Mouse (Mus musculus) gastrocnemius, postnatal 14 days (tissue): ENCODE data around the gene Cdc42bpa. TPM values are rescaled to one million over a fixed set of nuclear protein-coding genes. Genes with fewer than 3 reads are reported as not detected.
"Not testable (repeated sequence)": the region's sequence is repeated elsewhere in the genome, so short reads cannot be mapped to it uniquely, and the experiment has no call there.

Source experiments
- DNase-seq: peaks from one replicate; pipeline ENCODE4 v3.0.0; 2021; ENCODE audit warnings: mixed read lengths
- intact Hi-C: fragments of 180-260 bp; cut with DNase I; formaldehyde crosslinking; loops from one replicate; pipeline ENCODE4 v1.15.1; 2025; ENCODE audit warnings: low total_unique reads
- total RNA-seq, 2 experiments: library from RNA; stranded (reverse); gene quantifications; 2 replicates each; pipeline ENCODE4 v1.2.3; 2021

The Cdc42bpa gene
- total RNA-seq, 2 experiments from 2014 or later = 26.5 to 27.3 TPM

DNA sequence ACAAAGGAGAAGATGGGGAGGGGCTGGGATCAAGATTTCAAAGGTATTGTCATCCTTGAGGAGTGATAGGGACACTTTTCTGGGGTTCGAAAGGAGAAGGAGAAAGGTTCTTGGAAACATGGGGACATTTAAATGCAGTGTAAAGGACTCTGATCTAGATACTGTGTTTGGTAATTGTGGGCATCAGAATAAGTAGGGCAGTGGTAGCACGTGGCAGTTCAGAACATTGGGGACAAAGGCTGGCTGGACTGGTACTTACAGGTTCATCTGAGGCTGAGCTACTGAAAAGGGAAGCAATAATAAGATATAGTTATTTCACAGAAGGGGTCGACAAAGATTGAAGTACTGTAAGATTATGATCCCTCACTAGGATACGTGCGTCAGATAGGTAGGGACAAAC, 63.2 kb downstream of the Cdc42bpa start:
- intact Hi-C loops = no loop called here
- no peak for DNase-seq

DNA sequence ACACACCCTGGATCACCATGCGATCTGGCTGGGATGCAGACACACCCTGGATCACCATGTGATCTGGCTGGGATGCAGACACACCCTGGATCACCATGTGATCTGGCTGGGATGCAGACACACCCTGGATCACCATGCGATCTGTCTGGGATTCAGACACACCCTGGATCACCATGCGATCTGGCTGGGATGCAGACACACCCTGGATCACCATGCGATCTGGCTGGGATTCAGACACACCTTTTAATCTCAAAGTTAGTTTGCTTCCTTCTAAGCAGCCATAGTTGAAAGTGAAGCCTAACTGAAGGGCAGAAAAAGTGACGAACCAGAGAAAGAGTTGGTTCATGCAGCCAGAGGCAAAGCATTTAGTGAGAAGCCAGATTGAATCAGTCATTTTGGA, 69.6 kb downstream of the Cdc42bpa start:
- DNase-seq, intact Hi-C loops: not testable (repeated sequence)

DNA sequence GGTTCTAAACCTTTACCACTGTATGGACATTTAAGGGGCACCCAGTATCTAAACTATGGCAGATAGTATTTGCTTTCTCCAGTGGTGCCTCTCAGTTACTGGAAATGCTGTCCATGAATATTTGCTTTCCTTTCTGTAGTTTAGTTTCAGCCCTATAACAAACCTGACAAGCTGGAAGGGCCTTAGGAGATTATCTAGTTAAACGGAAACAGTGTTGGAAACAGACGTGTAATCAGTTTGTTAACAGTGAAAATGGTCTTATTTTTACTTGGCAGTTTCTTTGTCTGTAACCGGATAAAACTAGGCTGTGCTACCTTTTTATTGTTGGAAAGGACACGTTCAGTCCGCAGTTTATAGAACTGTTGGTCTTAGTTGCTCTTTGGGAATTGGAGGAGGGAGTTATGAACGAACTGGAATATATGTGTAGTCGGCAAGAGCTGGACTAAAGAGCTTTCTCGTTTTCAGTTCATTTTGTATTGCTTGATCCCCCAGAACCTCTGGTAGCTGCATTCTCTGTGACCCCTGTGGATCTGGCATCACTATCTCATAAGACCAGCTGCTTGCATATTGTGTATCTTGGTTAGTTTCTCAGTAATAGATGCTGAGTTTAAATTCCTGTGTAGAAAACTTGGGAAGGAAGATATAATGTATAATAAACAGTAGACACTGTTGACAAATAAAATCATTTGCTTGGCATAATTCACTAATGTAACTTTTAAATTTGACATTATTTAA, 70.5 kb downstream of the Cdc42bpa start:
- intact Hi-C loops = no loop called here
- DNase-seq = no peak

DNA sequence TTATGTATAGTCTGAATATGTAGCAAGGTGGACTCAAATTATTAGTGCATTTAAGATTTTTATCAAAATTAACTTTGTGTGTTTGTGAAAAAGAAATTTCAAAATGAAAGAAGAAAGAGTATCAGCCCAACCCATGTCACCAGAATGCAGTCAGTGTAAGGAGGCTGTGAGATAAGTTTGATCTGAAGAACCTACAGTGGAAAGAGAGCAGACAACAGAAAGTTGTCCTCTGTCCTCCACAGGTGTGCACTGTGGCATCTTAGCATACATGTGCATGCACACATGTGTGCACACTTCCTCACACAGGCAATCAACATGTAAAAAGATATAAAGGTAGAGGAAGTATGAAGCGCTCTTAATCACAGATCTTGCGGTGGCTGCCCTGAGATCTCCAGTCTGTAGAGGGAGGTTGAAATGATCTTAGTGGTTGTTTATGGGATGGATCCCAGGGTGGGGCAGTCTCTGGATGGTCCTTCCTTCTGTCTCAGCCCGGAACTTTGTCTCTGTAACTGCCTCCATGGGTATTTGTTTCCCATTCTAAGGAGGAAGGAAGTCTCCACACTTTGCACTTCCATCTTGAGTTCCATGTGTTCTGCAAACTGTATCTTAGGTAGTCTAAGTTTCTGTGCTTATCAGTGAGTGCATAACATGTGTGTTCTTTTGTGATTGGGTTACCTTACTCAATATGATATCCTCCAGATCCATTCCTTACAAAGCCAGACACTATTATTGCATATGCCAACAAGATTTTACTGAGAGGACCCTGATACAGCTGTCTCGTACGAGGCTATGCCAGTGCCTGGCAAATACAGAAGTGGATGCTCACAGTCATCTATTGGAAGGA, 71.7 kb downstream of the Cdc42bpa start:
- no peak for DNase-seq
- intact Hi-C loops = no loop called here

DNA sequence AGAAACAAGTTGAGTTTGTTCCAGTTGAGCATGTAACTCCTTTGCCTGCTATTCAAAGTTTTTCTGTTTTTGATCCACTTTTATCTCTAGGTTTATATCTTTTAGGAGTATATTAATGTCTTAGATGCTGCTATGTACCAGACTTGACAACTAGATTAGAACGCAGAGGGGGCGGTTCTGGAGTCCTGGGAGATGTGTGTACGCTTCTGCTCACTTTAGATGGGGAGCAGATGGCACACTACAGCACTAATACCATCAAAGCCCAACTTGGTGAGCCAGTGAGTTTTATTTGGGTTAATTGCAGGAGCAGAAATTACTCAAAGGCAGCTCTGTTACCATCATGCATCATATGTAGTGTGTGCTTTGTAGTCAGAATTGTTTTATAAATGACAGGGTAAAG, 77.2 kb downstream of the Cdc42bpa start:
- DNase-seq = no peak
- intact Hi-C loops = no loop called here

DNA sequence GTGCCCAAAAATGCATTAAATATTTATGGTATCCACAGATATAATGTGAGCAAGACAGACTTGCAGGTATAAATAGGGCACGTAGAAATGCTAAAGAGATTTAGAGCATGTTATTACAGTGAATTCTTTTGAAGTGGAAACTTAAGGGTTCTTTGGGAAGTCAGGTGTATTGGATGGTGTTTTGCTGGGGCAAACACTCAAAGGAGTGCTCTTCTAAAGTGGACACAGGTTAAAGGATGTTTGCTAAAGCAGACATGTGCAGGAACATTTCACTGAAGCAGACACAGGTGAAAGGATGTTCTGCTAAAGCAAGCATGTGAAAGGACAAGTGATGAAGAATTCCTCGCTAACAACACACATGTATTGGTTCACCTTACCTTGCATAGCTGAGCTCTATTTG, 83.9 kb downstream of the Cdc42bpa start:
- DNase-seq = no peak
- intact Hi-C loops = no loop called here

DNA sequence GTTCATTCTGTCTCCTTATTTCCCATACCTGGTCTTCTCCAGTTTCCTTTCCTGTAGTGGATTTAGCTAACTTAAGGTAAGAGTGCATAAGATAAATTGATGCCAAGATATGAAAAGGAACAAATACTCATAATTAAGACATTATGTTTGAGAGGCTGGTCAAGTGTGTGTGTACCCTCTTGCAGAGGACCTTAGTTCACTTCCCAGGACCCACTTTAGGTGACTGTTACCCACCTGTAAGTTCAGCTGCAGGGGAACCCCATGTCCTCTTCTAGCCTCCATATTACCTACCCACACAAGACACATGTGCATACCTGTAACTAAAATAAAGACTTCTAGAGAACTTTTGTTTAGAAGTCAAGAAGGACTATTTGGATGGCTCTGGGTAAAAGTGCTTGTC, 84.9 kb downstream of the Cdc42bpa start:
- intact Hi-C loops = no loop called here
- DNase-seq = no peak

DNA sequence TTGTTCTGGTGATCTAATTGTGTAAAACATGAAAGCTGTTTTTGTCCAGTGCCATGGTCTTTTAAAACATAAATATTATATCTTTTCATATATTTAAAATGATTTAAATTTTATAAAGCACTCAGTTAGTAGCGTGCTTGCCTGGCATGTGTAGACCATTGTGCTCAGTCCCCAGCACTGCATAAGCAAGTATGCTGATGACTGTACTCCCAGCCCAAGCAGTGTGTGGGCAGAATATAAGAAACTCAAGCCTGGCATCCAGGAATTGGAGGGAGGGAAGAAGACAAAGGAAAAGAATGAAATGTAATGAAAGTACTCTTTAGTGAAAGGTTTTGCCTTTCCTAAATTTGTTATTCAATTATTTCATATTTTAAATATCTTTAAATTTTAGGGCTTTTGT, 128.9 kb downstream of the Cdc42bpa start:
- no peak for DNase-seq
- intact Hi-C loops = no loop called here

DNA sequence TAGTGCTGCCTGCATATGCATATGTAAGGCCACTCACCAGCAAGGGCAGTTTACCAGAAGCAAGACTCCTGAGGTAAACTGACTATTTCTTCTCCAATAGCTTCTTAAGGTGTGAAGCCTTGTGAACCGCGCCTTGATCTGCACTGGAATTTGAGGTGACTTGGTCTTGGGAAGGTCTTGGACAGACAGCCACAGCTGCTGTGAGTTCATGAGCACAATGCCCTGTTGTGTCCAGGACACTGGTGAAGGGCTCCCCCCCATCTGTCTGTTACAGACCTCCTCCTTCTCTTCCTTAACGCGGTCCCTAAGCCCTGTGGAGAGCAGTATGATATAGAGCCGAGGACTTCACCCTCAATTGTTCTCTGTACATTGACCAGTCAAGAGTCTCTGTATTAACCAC, 138.2 kb downstream of the Cdc42bpa start:
- intact Hi-C loops = no loop called here
- no peak for DNase-seq

DNA sequence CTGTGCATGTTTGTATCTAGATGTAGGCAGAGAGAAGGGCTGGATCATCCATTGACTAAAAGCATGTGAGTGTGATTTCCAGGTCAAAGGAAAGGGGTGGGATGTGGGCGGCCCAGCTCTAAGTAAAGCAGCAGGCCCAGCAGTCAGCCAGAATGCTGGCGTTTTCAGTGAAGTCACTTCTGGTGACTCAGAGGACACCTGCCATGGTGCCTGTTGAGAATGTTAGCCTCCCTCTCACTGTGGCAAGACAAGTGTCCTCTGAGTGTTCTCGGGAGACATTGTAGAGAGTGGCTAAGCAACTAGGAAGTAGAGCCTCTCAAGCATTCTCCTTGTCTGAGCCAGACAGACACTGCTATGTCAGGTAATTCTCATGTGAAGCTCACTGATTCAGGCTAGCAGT, 144.3 kb downstream of the Cdc42bpa start:
- no peak for DNase-seq
- intact Hi-C loops = no loop called here

DNA sequence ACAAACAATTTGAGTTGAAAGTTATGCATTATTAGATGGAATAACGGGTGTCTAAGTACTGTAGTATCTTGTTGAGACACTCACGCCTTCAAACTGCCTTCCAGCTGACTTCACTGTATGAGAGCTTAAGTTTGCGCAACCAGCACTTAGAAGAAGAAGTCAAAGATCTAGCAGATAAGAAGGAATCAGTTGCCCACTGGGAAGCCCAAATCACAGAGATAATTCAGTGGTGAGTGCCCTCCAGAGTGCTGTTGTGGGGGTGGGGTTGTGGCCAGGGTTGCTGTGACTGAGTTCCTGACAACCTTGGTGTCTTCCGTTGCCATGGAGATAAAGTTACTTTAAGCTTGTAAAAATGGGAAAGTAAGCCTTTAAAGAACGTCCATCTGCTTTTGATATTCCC, 148.8 kb downstream of the Cdc42bpa start:
- intact Hi-C loops = no loop called here
- DNase-seq = no peak

DNA sequence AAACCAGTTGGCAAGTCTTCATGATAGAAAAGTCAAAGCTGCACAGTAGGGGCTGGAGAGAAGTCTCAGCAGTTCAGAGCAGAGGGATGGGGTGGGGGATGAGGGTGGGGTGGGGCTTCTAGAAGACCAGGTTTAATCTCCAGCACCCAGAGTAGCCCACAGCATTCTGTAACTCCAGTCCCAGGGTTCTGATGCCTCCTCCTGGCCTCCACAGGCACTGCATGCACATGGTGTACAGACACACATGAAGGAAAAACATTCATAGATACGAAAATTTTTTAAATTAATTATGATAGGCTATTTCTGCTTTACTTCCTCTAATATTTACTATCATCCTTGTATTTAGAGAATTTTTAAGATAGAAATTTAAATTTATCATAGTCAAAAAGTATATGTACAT, 156.3 kb downstream of the Cdc42bpa start:
- intact Hi-C loops = loop anchor here (5.0 kb wide), 1 partner anchor 269 kb away; no protein-coding TSS in a partner anchor
- DNase-seq = no peak

DNA sequence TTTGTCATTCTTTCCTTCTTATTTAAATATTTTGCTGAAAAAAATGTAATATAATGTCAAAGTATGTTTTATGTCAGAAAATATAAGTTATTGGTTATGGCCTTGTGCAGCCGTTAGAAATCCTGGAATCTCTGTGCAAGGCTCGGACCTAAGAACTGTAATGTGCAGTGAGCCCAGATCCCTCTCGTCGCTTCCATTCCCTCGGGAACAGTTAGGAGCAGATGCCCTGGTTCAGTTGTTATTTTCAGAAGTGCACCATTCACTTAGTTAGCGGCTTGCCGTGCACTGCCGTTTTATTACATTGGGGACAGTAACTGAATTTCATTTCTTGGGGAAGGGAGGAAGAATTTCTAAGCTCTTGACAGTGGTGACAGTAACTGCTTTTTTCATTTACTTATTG, 158.0 kb downstream of the Cdc42bpa start:
- intact Hi-C loops = loop anchor here (5.0 kb wide), 1 partner anchor 271 kb away; no protein-coding TSS in a partner anchor
- no peak for DNase-seq

DNA sequence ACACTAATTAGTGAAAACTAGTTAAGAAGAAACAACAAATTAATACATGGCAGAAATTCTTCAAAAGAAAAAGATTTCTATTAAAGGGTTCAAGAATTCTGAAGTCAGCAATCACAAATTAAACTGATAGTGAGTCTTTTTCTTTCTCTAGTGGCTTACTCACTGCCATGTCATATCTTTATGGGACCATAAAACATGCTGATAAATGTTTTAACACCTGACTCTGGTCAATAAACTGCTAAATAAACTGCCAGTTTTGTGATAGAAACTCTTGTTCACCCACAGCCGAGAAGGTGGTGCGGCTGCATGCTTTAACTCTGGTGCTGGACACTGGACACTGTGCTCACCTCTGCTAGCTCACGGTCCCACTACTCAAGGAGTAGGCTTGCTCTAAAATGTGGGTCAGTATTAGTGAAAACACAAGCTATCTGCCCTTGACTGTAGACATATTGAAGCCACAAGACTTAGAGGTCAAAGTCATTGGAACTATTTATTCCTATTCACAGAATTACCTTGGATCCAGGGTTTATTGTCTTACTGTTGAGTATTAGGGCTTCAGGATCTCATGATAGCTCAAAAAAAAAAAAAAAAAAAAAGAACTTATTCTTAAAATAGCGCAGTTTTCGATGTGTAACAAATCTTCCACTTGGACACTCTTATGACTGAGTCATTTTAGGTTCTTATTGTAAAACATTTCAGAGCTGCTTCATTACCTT, 168.0 kb downstream of the Cdc42bpa start:
- DNase-seq = no peak
- intact Hi-C loops = no loop called here

DNA sequence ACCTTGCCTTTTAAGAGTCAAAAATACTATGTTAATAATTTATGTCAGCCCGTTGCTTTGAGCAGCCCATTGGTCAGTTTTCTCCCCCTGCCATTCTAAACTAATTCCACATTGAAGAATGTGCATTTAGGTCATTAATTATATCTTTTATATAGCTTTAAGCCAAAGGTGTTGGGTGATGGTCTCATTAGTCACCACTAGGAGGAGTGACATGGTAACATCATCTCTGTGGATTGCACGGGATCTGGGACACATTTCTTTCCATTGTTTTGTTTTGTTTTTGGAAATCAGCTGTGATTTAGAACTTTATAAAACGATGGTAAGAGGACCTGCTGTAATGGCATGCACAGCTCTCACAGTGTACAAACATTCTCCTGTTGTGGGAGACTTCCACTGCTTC, 171.1 kb downstream of the Cdc42bpa start:
- intact Hi-C loops = no loop called here

DNA sequence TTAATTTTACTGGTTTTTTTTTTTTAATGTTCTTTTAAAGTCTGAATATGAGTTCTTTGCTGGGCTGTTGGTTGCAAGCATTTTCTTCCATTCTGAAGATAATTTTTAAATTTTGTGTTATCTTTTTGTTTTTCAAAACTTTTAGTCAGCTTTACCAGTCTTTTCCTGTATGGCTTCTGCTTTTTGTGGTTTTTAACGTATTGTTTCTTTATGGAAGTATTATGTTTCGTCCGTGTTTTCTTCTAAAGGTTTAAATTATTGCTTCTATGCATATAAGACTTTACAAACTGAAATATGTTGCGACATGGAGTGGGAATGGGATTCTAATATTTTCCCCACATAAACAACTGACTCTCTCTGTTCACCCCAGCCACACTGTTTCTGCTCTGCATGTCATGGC, 171.9 kb downstream of the Cdc42bpa start:
- intact Hi-C loops = no loop called here
- DNase-seq = no peak

More for the DNA sequence above, 171.1 kb downstream of the Cdc42bpa start:
- DNase-seq = no peak

DNA sequence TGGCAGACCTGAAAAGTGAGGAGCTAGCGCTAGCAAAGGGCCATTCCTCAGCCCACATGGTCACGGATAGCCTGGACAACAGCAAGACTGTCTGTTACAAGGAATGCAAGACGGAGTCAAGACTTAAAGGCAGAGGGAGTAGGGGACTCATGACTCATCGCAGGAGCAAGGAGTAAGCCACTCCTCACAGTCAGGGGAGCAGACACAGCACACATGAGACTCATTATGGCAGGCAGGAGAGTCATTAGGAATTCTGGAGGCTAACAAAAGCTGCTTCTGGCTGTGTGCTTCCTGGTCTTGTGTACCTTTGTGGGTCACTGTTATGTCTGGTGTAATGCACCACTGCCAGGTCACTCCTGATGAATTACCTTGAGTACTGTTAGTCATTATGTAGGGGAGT, 178.9 kb downstream of the Cdc42bpa start:
- intact Hi-C loops = no loop called here

DNA sequence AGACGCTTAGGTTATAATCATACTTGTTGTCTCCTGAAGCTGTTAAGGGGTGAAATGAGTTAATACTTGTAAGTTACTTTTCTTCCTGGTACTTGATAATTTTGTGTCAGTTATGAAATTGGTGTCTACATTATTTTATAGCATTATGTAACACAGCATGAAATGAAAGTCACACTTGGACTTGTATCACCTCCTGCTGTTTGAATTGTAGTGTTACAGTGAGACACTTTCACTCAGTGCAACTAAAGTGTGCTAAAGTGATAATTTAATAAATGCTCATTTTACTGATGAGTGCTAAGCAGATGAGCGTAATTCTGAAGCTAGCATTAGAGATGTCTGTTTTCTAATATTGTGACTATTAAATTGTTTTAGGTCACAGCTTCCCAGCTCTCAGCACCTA, 180.7 kb downstream of the Cdc42bpa start:
- no peak for DNase-seq
- intact Hi-C loops = no loop called here

More for the DNA sequence above, 178.9 kb downstream of the Cdc42bpa start:
- no peak for DNase-seq

DNA sequence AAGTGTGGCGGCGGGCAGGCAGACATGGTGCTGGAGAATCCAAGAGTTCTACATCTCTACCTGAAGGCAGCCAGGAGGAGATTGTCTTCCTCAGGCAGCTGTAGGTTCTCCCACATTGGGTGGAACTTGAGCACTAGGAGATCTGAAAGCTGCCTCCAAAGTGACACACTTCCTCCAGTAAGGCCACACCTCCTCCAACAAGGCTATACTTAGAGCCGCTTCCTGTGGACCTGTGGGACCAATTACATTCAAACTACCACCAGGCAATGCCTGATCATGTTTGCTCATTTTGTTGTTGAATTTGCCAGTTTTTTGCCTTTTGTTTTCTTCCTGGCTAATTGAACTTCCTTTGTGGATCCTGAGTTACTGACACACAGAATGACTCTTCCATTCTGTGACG, 187.8 kb downstream of the Cdc42bpa start:
- DNase-seq = no peak
- intact Hi-C loops = no loop called here

DNA sequence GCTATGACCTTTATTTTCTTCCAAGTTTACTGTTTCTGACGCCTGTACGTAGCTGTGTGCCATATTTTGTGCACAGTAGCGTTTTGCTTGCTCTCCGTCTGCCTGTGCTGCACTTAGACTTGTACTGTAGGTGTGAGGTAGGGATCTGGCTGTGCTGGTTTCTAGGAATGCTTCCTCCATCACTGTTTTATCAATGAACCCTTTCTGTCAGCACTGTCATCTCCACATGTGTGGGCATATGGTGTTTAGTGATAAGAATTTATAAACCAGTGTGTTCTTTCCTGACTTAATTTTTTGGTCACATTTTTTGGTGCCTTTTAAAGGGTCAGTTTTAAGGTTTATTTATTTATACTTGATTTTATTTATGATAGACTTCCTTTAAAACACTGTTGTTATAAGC, 188.3 kb downstream of the Cdc42bpa start:
- intact Hi-C loops = no loop called here
- DNase-seq = no peak
